Mouse (Mus musculus) retina, postnatal 7 days (tissue): ENCODE measurements around the gene Trnau1ap.
"Not testable (repeated sequence)": the region's sequence is repeated elsewhere in the genome, so short reads cannot be mapped to it uniquely, and the experiment has no call there.

Experiments
- DNase-seq: peaks from one replicate; pipeline ENCODE4 v3.0.0-alpha.2; 2012; ENCODE audit warnings: low read depth, low spot score

Trnau1ap gene

DNA sequence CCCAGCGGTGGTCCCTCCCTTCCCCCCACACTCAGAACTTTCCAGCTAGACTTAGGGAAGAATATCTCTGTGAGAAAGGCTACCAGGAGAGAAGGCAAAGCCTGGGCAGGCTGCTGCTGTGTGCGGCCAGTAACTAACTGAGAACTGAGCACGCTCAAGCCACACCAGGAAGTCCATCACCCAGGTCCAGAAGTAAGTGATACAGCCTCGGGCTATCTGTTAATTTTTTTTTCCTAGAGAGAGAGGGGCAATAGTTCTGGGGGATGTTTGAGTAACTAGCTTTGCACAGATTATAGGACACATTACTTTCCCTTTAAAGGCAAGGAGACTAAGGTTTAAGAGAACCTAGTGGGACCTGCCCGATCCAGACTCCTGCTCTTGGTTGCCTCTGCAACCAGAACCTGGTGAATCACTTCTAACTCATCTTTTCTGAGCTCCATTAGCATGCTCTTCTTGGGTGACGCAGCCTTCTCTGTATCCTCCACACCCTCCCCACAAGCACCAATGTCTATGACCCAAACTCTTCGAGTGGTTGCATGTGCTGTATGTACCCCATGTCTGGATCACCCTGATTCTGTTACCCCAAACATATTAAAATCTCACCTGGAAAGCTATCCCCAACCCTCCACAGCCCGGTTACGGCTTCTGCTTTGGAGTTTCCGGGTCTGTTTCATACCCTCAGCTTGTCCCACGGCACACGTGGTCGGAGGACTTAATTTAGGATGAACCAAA, 15.2 kb upstream of the Trnau1ap start:
- no peak for DNase-seq

GRCm38 (mm10) chr4:132341451-132341850, 12.1 kb upstream of the Trnau1ap start:
- DNase-seq = no peak

GRCm38 (mm10) chr4:132338943-132339342, 9.6 kb upstream of the Trnau1ap start:
- no peak for DNase-seq

- DNase-seq = no peak
These were observed 3.5 kb upstream of the Trnau1ap start for GRCm38 (mm10) chr4:132332880-132333279.

DNA sequence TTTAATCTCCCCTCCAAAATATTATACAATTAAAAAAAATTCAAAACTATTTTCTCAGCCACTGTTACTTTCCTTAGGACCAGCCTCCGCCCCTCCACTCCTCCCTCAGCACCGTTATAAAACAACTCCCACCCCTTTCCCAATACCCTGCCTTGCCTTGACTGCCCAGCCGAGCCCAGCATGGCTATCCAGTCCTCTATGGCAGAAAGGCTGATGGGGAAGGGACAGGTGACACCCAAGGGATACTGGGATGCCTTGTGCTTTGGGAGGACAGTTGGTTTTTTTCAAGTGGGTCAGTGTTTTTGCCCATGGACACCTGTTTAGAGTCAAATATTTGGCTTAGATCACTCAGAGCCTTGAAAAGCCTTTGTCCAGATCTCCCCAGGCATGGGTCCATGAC, 2.6 kb upstream of the Trnau1ap start:
- no peak for DNase-seq

- DNase-seq = no peak
These were observed 557 bp upstream of the Trnau1ap start for GRCm38 (mm10) chr4:132329835-132330354.

DNA sequence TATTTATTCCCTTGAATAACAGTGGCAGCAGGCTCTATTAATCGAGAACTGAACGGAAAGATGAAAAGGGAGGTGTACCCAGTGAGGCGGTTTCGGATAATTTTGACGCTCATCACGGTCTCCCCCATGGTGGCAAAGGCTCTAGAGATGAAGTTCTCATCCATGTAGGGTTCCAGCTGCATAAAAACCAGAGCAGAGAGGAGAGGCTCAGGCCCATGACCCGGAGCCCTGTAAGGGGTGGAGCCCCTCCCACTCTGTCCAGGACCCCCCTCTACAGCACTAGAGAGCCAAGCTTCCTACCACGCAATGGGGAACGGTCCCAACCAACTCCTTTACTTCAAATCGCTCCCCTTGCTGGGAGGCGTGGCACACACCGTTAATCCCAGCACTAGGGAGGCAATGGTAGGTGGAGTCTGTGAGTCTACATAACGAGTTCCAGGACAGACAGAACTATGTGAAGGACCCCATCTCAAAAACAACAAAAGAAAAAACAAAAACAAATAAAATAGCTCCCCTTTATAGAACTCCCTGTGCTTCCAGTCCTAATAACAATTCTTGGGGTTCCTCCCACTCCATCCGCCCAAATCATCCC, 851 bp downstream of the Trnau1ap start:
- no peak for DNase-seq

- no peak for DNase-seq
These were observed 2.9 kb downstream of the Trnau1ap start for GRCm38 (mm10) chr4:132326481-132326880.

DNA sequence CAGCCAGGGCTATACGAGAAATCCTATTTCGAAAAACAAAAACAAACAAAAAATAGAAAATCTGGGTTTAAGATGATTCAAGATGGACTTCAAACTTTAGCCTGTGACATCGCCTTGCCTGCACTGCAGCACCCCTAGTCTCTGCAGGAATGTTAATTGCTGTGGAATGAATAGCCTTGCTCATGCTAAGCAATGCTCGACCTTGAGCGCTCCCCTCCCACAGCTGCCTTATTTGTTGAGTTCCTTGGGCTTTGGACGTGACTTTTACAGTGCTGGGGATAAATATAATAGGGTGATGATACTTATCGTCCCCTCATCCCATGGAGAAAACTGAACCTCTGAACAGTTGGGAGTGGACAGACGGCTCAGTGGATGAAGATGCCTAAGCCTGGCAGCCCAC, 13.6 kb downstream of the Trnau1ap start:
- DNase-seq = no peak

GRCm38 (mm10) chr4:132312627-132313026, 16.7 kb downstream of the Trnau1ap start:
- no peak for DNase-seq

GRCm38 (mm10) chr4:132311801-132312200, 17.5 kb downstream of the Trnau1ap start:
- no peak for DNase-seq

DNA sequence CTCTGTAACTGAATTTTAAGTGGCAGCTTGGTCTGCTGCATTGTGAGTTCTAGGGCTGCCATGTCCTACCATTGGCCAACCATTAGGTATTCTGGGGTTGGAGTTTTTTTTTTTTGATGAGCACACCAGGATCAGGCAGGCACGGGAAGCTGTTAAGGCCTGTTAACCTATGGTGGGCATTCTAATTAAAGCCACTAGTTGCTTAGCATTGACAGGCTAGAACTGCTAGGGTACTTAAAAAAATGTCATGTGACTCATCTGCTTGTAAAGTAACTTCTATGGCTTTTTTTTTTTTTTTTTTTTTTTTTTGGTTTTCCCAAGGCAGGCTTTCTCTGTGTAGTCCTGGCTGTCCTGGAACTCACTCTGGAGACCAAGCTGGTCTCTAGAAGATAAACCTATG, 18.1 kb downstream of the Trnau1ap start:
- DNase-seq = no peak

DNA sequence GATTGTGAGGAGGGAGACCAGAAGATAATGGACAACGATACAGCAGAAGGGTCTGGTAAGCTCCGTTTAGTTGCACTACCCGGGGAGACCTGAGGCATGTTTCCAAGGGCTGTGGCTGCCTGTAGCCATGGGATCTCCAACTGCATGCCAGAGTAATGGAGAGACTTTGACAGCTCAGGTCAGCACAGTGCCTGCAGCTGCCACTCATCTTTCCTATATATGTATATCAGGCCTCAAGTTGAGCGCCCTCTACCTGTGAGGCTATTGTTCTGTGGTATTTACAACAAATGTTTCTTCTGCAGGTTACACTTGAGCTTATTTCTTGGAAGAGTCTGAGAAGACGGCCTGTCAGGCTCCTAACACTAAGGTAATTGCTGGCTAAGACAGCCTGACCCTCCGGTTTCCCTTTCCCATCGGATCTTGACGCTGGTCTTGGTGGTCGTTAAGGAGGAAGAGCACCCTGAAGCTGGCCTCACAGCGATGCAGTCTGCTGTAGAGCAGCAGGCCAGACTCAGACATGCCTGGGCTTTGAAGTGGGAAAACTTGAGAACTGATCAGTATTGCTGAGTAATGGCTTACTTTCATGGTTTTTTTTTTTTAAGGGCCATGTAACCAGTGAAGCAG, 19.4 kb downstream of the Trnau1ap start:
- no peak for DNase-seq

- DNase-seq = no peak
These were observed 20.0 kb downstream of the Trnau1ap start for GRCm38 (mm10) chr4:132309140-132309848.

GRCm38 (mm10) chr4:132308437-132309139, 20.8 kb downstream of the Trnau1ap start:
- DNase-seq = peak; percentile 84

GRCm38 (mm10) chr4:132306004-132306403, 23.3 kb downstream of the Trnau1ap start:
- no peak for DNase-seq

DNA sequence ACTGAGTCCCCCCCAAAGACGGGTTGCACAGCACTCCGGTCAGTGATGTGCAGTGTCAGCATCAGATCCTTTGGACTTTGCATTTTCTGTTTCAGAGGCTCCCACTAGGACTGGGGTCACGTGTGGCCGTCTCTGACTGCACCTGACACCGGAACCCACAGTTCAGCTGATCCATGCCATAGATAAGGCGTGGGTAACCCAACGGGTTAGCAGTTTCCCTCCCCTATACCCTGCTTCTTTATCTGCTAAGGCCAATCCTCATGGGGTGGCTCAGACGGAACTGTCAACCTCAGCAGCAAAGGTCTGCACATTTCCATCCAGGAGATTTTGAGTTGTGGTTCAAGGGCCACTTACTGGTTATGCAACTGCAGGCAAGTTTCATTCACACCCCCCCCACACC, 24.1 kb downstream of the Trnau1ap start:
- DNase-seq = no peak

DNA sequence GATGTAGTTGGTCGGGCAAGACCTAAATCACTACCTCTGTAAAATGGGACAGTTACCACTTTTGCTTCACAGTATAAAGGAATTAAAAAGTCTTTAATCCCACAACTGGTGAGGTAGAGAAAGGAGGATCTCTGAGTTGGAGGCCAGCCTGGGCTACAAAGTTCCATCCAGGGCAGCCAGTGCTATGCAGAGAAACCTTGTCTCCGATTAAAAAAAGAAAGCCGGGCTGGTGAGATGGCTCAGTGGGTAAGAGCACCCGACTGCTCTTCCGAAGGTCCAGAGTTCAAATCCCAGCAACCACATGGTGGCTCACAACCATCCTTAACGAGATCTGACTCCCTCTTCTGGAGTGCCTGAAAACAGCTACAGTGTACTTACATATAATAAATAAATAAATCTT, 25.9 kb downstream of the Trnau1ap start:
- DNase-seq = not testable (repeated sequence)

DNA sequence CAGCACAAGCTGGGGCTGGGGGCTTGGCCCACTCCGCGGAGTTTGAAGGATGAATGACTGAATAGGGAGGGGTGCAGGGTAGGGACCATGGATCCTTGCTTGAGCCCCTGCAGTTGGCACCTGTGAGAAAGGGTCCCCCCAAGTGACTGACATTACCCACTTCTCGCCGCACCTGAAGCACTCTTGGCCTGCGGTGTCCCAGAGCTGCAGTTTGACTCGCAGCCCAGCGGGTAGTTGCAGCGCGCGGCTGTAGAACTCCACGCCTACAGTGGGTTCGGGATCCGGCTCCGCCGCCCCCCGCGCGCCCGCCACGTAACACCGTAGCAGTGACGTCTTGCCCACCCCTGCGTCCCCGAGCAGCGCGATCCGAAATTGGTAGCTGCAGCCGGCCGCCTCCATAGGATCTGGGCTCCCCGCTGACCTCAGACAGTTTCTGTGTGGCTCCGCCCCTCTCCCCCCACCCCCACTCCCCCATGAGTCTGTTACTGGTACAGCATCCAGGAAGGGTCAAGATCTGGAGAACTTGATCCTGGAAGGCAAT, 26.3 kb downstream of the Trnau1ap start, which contains the start of gene Rab42:
TSS of gene Rab42 (minus strand) at position 447 of the 541 bp plus-strand sequence.
- DNase-seq = no peak

- DNase-seq = no peak
These were observed 27.1 kb downstream of the Trnau1ap start for GRCm38 (mm10) chr4:132301965-132302938.
